Mouse (Mus musculus): ENCODE measurements around the gene Bsn. TPM values are rescaled to one million over a fixed set of nuclear protein-coding genes. Genes with fewer than 3 reads are reported as not detected.

Bsn gene
- polyA plus RNA-seq, 1 experiment from 2014 or later, result 0.06 TPM

GRCm38 (mm10) chr9:108056361-108057261, 133.6 kb downstream of the Bsn start:
- Histone ChIP-seq H3K4me2 (replicated peaks; ENCODE audit: low read depth, low read length) (no peak overlapping the region), H3K9me3 (ENCODE audit: low read length) (no peaks in the 10 kb centered on the region), H3K9ac (replicated peaks; ENCODE audit: low read depth) (no peak overlapping the region), H3K27me3 (replicated peaks; ENCODE audit: insufficient read depth, low read length) (no peaks in the 10 kb centered on the region), H3K36me3 (ENCODE audit: insufficient read depth, low read length) (peaks cover 33% of the 10 kb centered on the region), H3K27ac (ENCODE audit: low read length) (no peak overlapping the region), H3K4me1 (ENCODE audit: insufficient read depth, low read depth, low read length) (0 out of 2 replicates have a peak, but pooled peaks cover 3% of the 10 kb centered on the region), H3K4me3 (ENCODE audit: low read depth, low read length) (no peak overlapping the region)
- DNase-seq (ENCODE audit: low spot score) (no peak), ATAC-seq (no peak)
- WGBS, result 79% methylated on average over 28 of the region's 28 CpGs
- no peak for TF ChIP-seq EP300 (IDR thresholded peaks at IDR 0.05)

GRCm38 (mm10) chr9:108055661-108056237, 134.4 kb downstream of the Bsn start:
- Histone ChIP-seq H3K27me3 (replicated peaks; ENCODE audit: insufficient read depth, low read length) (no peaks in the 10 kb centered on the region), H3K9me3 (ENCODE audit: low read length) (no peaks in the 10 kb centered on the region), H3K4me2 (replicated peaks; ENCODE audit: low read depth, low read length) (no peak overlapping the region), H3K4me1 (ENCODE audit: insufficient read depth, low read depth, low read length) (0 out of 2 replicates have a peak, but pooled peaks cover 3% of the 10 kb centered on the region), H3K27ac (ENCODE audit: low read length) (no peak overlapping the region), H3K4me3 (ENCODE audit: low read depth, low read length) (no peak overlapping the region), H3K9ac (replicated peaks; ENCODE audit: low read depth) (no peak overlapping the region), H3K36me3 (ENCODE audit: insufficient read depth, low read length) (peaks cover 29% of the 10 kb centered on the region)
- WGBS, result 95% methylated on average over 6 of the region's 6 CpGs
- ATAC-seq (no peak), DNase-seq (ENCODE audit: low spot score) (no peak)
- TF ChIP-seq CTCF (IDR thresholded peaks at IDR 0.05) (no peak), EP300 (IDR thresholded peaks at IDR 0.05) (no peak)

DNA sequence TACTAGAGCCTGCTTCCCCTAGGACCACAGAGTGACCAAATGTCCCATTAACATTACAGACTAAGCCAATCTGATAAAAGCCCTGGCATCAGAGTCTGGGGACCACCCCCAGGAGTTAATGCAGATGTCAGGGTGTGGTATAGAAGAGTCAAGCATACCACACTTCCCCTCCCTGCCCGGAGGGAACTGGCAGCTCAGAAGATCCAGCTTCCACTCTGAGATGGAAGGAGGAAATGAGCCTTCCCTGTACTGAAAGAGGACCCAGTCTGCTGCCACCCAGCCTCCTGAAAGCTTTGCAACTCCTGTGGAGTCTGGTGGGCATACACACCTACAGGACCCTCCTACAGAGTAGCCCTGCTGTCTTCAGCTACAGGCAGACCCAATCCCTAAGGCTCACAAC, 135.1 kb downstream of the Bsn start:
- ATAC-seq, result no peak
- no peak for TF ChIP-seq CTCF (IDR thresholded peaks at IDR 0.05)
- no peak for TF ChIP-seq EP300 (IDR thresholded peaks at IDR 0.05)

GRCm38 (mm10) chr9:108054331-108055040, 135.7 kb downstream of the Bsn start:
- no peak overlapping the region for H3K4me2 ChIP-seq (replicated peaks; ENCODE audit: low read depth, low read length)
- no peak overlapping the region for H3K27ac ChIP-seq (ENCODE audit: low read length)
- TF ChIP-seq CTCF (IDR thresholded peaks at IDR 0.05) (no peak), EP300 (IDR thresholded peaks at IDR 0.05) (no peak)
- 83% methylated on average over 22 of the region's 22 CpGs for WGBS
- H3K9me3 ChIP-seq (ENCODE audit: low read length), result no peaks in the 10 kb centered on the region
- DNase-seq (ENCODE audit: low spot score) (no peak), ATAC-seq (no peak)
- H3K4me1 ChIP-seq (ENCODE audit: insufficient read depth, low read depth, low read length), result peaks cover 7% of the 10 kb centered on the region; the same call in 1 of the 2 replicates
- no peaks in the 10 kb centered on the region for H3K27me3 ChIP-seq (replicated peaks; ENCODE audit: insufficient read depth, low read length)
- H3K36me3 ChIP-seq (ENCODE audit: insufficient read depth, low read length), result peaks cover 28% of the 10 kb centered on the region
- no peak overlapping the region for H3K9ac ChIP-seq (replicated peaks; ENCODE audit: low read depth)
- no peak overlapping the region for H3K4me3 ChIP-seq (ENCODE audit: low read depth, low read length)

More for the DNA sequence above, 135.1 kb downstream of the Bsn start:
- no peak for DNase-seq (ENCODE audit: low spot score)
- peaks cover 29% of the 10 kb centered on the region for H3K36me3 ChIP-seq (ENCODE audit: insufficient read depth, low read length)
- H3K27ac ChIP-seq (ENCODE audit: low read length), result no peak overlapping the region
- no peaks in the 10 kb centered on the region for H3K27me3 ChIP-seq (replicated peaks; ENCODE audit: insufficient read depth, low read length)
- H3K4me3 ChIP-seq (ENCODE audit: low read depth, low read length), result no peak overlapping the region
- H3K4me2 ChIP-seq (replicated peaks; ENCODE audit: low read depth, low read length), result no peak overlapping the region
- H3K4me1 ChIP-seq (ENCODE audit: insufficient read depth, low read depth, low read length), result peaks cover 4% of the 10 kb centered on the region; the same call in 1 of the 2 replicates
- WGBS, result 47% methylated on average over 1 of the region's 1 CpGs
- H3K9me3 ChIP-seq (ENCODE audit: low read length), result no peaks in the 10 kb centered on the region
- H3K9ac ChIP-seq (replicated peaks; ENCODE audit: low read depth), result no peak overlapping the region

GRCm38 (mm10) chr9:108053665-108054225, 136.4 kb downstream of the Bsn start:
- H3K27me3 ChIP-seq (replicated peaks; ENCODE audit: insufficient read depth, low read length), result no peaks in the 10 kb centered on the region
- H3K9ac ChIP-seq (replicated peaks; ENCODE audit: low read depth), result no peak overlapping the region
- no peak for TF ChIP-seq EP300 (IDR thresholded peaks at IDR 0.05)
- TF ChIP-seq CTCF (IDR thresholded peaks at IDR 0.05), result no peak
- 76% methylated on average over 15 of the region's 15 CpGs for WGBS
- DNase-seq (ENCODE audit: low spot score) (no peak), ATAC-seq (no peak)
- peaks cover 7% of the 10 kb centered on the region; the same call in 1 of the 2 replicates for H3K4me1 ChIP-seq (ENCODE audit: insufficient read depth, low read depth, low read length)
- H3K9me3 ChIP-seq (ENCODE audit: low read length), result no peaks in the 10 kb centered on the region
- H3K4me2 ChIP-seq (replicated peaks; ENCODE audit: low read depth, low read length), result no peak overlapping the region
- H3K36me3 ChIP-seq (ENCODE audit: insufficient read depth, low read length), result peaks cover 21% of the 10 kb centered on the region
- no peak overlapping the region for H3K4me3 ChIP-seq (ENCODE audit: low read depth, low read length)
- no peak overlapping the region for H3K27ac ChIP-seq (ENCODE audit: low read length)
